ENCODE assay signal across 8 mouse cellular contexts in the genomic region with DNA sequence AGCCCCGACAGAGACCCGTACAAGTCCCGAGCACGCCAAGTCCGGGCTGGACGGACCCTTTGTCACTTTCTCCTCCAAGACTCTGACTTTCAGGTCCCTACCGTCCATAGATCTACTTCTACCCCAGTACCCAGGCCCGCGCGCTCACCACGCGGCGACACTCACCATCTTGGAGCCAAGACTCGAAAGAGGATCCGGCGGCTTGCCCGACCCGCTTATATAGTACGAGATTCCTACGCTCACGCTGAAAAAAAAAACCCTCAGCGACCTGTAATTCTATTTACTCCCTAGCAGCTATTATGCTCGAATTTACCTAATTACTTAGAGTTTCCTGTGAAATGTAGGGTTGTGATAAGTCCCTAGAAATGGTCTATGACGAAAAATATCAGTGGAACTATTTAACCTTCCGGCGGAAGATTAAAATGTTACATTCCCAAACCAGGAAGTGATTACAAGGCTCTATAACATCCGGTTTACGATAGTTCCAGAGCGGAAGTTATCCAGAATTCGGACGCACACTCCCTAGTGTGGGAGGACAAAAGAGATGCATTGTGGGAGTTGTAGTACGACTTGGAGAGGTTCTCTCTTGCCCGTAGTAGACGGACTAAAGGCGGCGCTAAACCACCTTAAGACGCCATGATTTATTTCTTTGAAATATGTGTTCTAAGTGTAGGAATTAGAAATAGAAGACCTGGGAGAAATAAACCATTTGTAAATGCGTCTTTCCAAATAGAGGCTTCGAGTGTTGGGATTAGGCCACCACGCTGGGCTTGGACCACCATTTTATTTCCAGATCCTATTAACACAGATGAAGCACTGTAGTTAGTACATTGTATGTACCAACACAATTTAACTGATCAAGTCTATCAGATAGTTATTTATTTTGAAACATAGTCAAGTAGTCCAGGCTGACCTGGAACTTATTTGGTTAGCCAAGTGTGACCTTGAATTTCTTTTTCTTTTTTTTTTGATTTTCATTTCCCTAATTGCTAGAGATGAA. TPM values are rescaled to one million over a fixed set of nuclear protein-coding genes. Genes with fewer than 3 reads are reported as not detected.
DNase-seq lines count a peak whose midpoint lies in the region; ATAC-seq and TF ChIP-seq lines count a peak whose summit lies in the region.

TSS of gene Rps26 (minus strand) at position 437 of the 1,000 bp plus-strand sequence.

- peak within 1 kb of the TSS; percentile 74 for H3K27ac ChIP-seq in heart, embryonic 11.5 days (ENCODE audit: low read depth, low read length)
- peak within 1 kb of the TSS; percentile 61 for H3K27ac ChIP-seq in kidney, embryonic 16.5 days (ENCODE audit: low read length)
- H3K27ac ChIP-seq in liver, adult 2 months (replicated peaks; ENCODE audit: insufficient read depth, low read depth, low read length): peak within 1 kb of the TSS; percentile 80

- H3K79me2 ChIP-seq in C2C12 (ENCODE audit: control insufficient read depth, insufficient read depth): peaks cover 23% of the 10 kb centered on the region
- H3K79me2 ChIP-seq in liver, adult 2 months (ENCODE audit: control insufficient read depth, insufficient read depth, low read length): peaks cover 6% of the 10 kb centered on the region; the same call in 1 of the 2 replicates
- H3K79me2 ChIP-seq in myocyte (ENCODE audit: control insufficient read depth, insufficient read depth): peaks cover 18% of the 10 kb centered on the region

- H3K79me3 ChIP-seq in C2C12 (ENCODE audit: low read depth): peaks cover 16% of the 10 kb centered on the region

- H3K27me3 ChIP-seq in C2C12 (ENCODE audit: control insufficient read depth, insufficient read depth, insufficient read length) (peaks cover 5% of the 10 kb centered on the region), myocyte (ENCODE audit: control insufficient read depth, insufficient read depth, insufficient read length) (peaks cover 2% of the 10 kb centered on the region)
- peaks cover 2% of the 10 kb centered on the region for H3K27me3 ChIP-seq in erythroblast, embryonic 14.5 days (ENCODE audit: control insufficient read depth)
- H3K27me3 ChIP-seq in heart, embryonic 11.5 days (ENCODE audit: control insufficient read depth, insufficient read depth, low read length): no peaks in the 10 kb centered on the region
- H3K27me3 ChIP-seq in kidney, embryonic 16.5 days (ENCODE audit: insufficient read depth, low read length): no peaks in the 10 kb centered on the region
- no peaks in the 10 kb centered on the region for H3K27me3 ChIP-seq in liver, adult 2 months (ENCODE audit: control insufficient read depth, insufficient read depth, low read length)
- H3K27me3 ChIP-seq in splenic B cell, adult 2 months (ENCODE audit: control insufficient read depth, insufficient read depth, low read length, poor library complexity, severe bottlenecking): no peaks in the 10 kb centered on the region

- WGBS in heart, embryonic 11.5 days (ENCODE audit: insufficient replicate concordance): 1% methylated on average over 40 of the region's 40 CpGs
- 1% methylated on average over 40 of the region's 40 CpGs for WGBS in kidney, embryonic 16.5 days
- WGBS in liver, adult 2 months: 2% methylated on average over 40 of the region's 40 CpGs

- DNase-seq in brain, embryonic 14.5 days (ENCODE audit: low read depth): peak; percentile 100
- peak; percentile 100 for DNase-seq in liver, adult 2 months (ENCODE audit: extremely low read depth, low read depth, low spot score)
- DNase-seq in splenic B cell, adult 2 months (ENCODE audit: low read depth, low spot score): peak; percentile 98

- H3K4me1 ChIP-seq in erythroblast, embryonic 14.5 days (ENCODE audit: control insufficient read depth): peaks cover 63% of the 10 kb centered on the region
- H3K4me1 ChIP-seq in heart, embryonic 11.5 days (ENCODE audit: control insufficient read depth, insufficient read depth, low read length): peaks cover 5% of the 10 kb centered on the region
- peaks cover 7% of the 10 kb centered on the region for H3K4me1 ChIP-seq in kidney, embryonic 16.5 days (ENCODE audit: insufficient read depth, low read length)
- H3K4me1 ChIP-seq in liver, adult 2 months (ENCODE audit: control insufficient read depth, insufficient read depth, low read length): peaks cover 6% of the 10 kb centered on the region

- peak within 1 kb of the TSS; percentile 91 for H3K9ac ChIP-seq in heart, embryonic 11.5 days (ENCODE audit: low read depth, low read length)
- H3K9ac ChIP-seq in kidney, embryonic 16.5 days (replicated peaks; ENCODE audit: low read length): peak within 1 kb of the TSS; percentile 95
- H3K9ac ChIP-seq in liver, adult 2 months (ENCODE audit: low read depth, low read length): peak within 1 kb of the TSS; percentile 95

- H3K4me2 ChIP-seq in heart, embryonic 11.5 days: peak within 1 kb of the TSS; percentile 98
- H3K4me2 ChIP-seq in kidney, embryonic 16.5 days (replicated peaks; ENCODE audit: low read depth, low read length): peak within 1 kb of the TSS; percentile 88
- H3K4me2 ChIP-seq in myocyte (ENCODE audit: low read depth): peak within 1 kb of the TSS; percentile 91

- peak; percentile 93 for ATAC-seq in heart, embryonic 11.5 days (replicated peaks; ENCODE audit: insufficient number of reproducible peaks, low FRiP score, low TSS enrichment)
- ATAC-seq in kidney, embryonic 16.5 days (ENCODE audit: low FRiP score, low TSS enrichment): peak; percentile 98

- TF ChIP-seq POLR2A in brain, embryonic 14.5 days (IDR thresholded peaks at IDR 0.05; ENCODE audit: borderline replicate concordance, extremely low read depth, insufficient read depth, insufficient read length, poor library complexity, severe bottlenecking): peak; percentile 66; the same call in 1 of the 2 replicates
- peak; percentile 78 for TF ChIP-seq POLR2A in liver, adult 2 months (IDR thresholded peaks at IDR 0.05; ENCODE audit: extremely low read depth, insufficient read depth, low read length)
- peak; percentile 94 for TF ChIP-seq POLR2A in myocyte (IDR thresholded peaks at IDR 0.05; ENCODE audit: insufficient read length, low read depth)

- TF ChIP-seq CTCF in C2C12 (IDR thresholded peaks at IDR 0.05; ENCODE audit: control insufficient read depth, insufficient read depth, insufficient read length): no peak
- TF ChIP-seq CTCF in brain, embryonic 14.5 days (IDR thresholded peaks at IDR 0.05; ENCODE audit: borderline replicate concordance, extremely low read depth, insufficient read depth, insufficient read length): peak; percentile 12; the same call in 1 of the 2 replicates
- no peak for TF ChIP-seq CTCF in liver, adult 2 months (IDR thresholded peaks at IDR 0.05; ENCODE audit: low read depth, low read length)

- peak within 1 kb of the TSS; percentile 96 for H3ac ChIP-seq in C2C12 (ENCODE audit: control insufficient read depth, insufficient read length, low read depth)
- H3ac ChIP-seq in myocyte (ENCODE audit: control insufficient read depth, insufficient read length): peak within 1 kb of the TSS; percentile 88

- H3K4me3 ChIP-seq in C2C12 (ENCODE audit: insufficient read depth, poor library complexity, severe bottlenecking) (peak within 1 kb of the TSS; percentile 98), myocyte (peak within 1 kb of the TSS; percentile 91)
- peak within 1 kb of the TSS; percentile 97 for H3K4me3 ChIP-seq in erythroblast, embryonic 14.5 days (replicated peaks)
- H3K4me3 ChIP-seq in heart, embryonic 11.5 days (ENCODE audit: low read depth, low read length): peak within 1 kb of the TSS; percentile 71
- H3K4me3 ChIP-seq in kidney, embryonic 16.5 days (ENCODE audit: low read length): peak within 1 kb of the TSS; percentile 78
- H3K4me3 ChIP-seq in liver, adult 2 months (ENCODE audit: insufficient read depth, low read depth, low read length): peak within 1 kb of the TSS; percentile 97

- no peaks in the 10 kb centered on the region for H3K9me3 ChIP-seq in erythroblast, embryonic 14.5 days (ENCODE audit: control insufficient read depth, low read length)
- H3K9me3 ChIP-seq in heart, embryonic 11.5 days (replicated peaks; ENCODE audit: control insufficient read depth, low read length): no peaks in the 10 kb centered on the region
- no peaks in the 10 kb centered on the region for H3K9me3 ChIP-seq in kidney, embryonic 16.5 days (ENCODE audit: low read length)

- H3K36me3 ChIP-seq in C2C12 (ENCODE audit: control insufficient read depth, insufficient read depth): peaks cover 24% of the 10 kb centered on the region
- H3K36me3 ChIP-seq in erythroblast, embryonic 14.5 days (ENCODE audit: control insufficient read depth): peaks cover 37% of the 10 kb centered on the region
- peaks cover 16% of the 10 kb centered on the region for H3K36me3 ChIP-seq in heart, embryonic 11.5 days (ENCODE audit: control insufficient read depth, insufficient read depth, low read length)
- peaks cover 24% of the 10 kb centered on the region for H3K36me3 ChIP-seq in kidney, embryonic 16.5 days (ENCODE audit: insufficient read depth, low read length)
- H3K36me3 ChIP-seq in liver, adult 2 months (ENCODE audit: control insufficient read depth, insufficient read depth, low read length): peaks cover 13% of the 10 kb centered on the region
- peaks cover 14% of the 10 kb centered on the region for H3K36me3 ChIP-seq in myocyte (ENCODE audit: control insufficient read depth, insufficient read depth)
- peaks cover 5% of the 10 kb centered on the region; the same call in 1 of the 2 replicates for H3K36me3 ChIP-seq in splenic B cell, adult 2 months (ENCODE audit: control insufficient read depth, insufficient read depth, low read length, poor library complexity, severe bottlenecking)

TF ChIP-seq in C2C12, 6 proteins besides CTCF, POLR2A, EP300 and RAD21:
- TF ChIP-seq MAX (IDR thresholded peaks at IDR 0.05): peak; percentile 64
- no peak for TF ChIP-seq FOSL1 (IDR thresholded peaks at IDR 0.05; ENCODE audit: insufficient read depth, low read length, poor library complexity, severe bottlenecking)

TF ChIP-seq in myocyte, 11 proteins besides CTCF, POLR2A, EP300 and RAD21:
- TF ChIP-seq MAX (IDR thresholded peaks at IDR 0.05; ENCODE audit: low read depth) (peak; percentile 28), TCF3 (IDR thresholded peaks at IDR 0.05; ENCODE audit: insufficient read length, low read depth) (no peak), POLR2AphosphoS2 (IDR thresholded peaks at IDR 0.05; ENCODE audit: insufficient read length, low read depth) (peak; percentile 96), E2F4 (IDR thresholded peaks at IDR 0.05; ENCODE audit: insufficient read depth) (peak; percentile 11), MYOD1 (IDR thresholded peaks at IDR 0.05; ENCODE audit: control insufficient read depth in 1 of 3, insufficient read length in 2 of 3, low read depth in 2 of 3) (no peak), REST (IDR thresholded peaks at IDR 0.05; ENCODE audit: insufficient read depth, insufficient read length) (peak; percentile 33)
TF ChIP-seq in myocyte: peak in this region for 4.

RNA-seq across cellular contexts. Expression of gene Rps26, which starts in this region (rescaled TPM):
- polyA plus RNA-seq in C2C12 (2012; fragmentation: generic; extraction: Trizol) (2,179 TPM), myocyte (2012; fragmentation: generic; extraction: Trizol) (1,658 TPM)
- polyA plus RNA-seq in brain, embryonic 14.5 days (2012; rRNA removed): 896 and 1,032 TPM in 2 replicates
- 514 and 972 TPM in 2 replicates for polyA plus RNA-seq in erythroblast, embryonic 14.5 days (2012)
- polyA plus RNA-seq in heart, embryonic 11.5 days (2014; fragmentation: Nextera tagmentation; extraction: Ambion mirVana): 551 and 604 TPM in 2 replicates
- polyA plus RNA-seq in kidney, embryonic 16.5 days (2015; fragmentation: Nextera tagmentation; extraction: Ambion mirVana): 628 and 640 TPM in 2 replicates
- 234 and 279 TPM in 2 replicates for total RNA-seq in liver, adult 2 months (2014; rRNA removed)
- 425 and 439 TPM in 2 replicates for polyA plus RNA-seq in liver, adult 2 months (2012; rRNA removed)

Comparison
In these comparisons a context has a peak if more than half of its experiments do, and no peak if none do; other contexts are left out.
1. Peak in every context shown above with its lines: DNase-seq, ATAC-seq, H3K4me3 ChIP-seq and H3K27ac ChIP-seq.